Mouse (Mus musculus) limb, embryonic 14.5 days (tissue): ENCODE data around the gene Thrap3. TPM values are rescaled to one million over a fixed set of nuclear protein-coding genes. Genes with fewer than 3 reads are reported as not detected.
A peak's percentile ranks its signal among the peaks of the same experiment; 100 is the strongest.
"Not testable (repeated sequence)": the region's sequence is repeated elsewhere in the genome, so short reads cannot be mapped to it uniquely, and the experiment has no call there.

Source experiments
- ATAC-seq: fragments of 200-750 bp; cut with Nextera tagmentation; 2 replicates; pipeline ENCODE4 v1.8.0; 2017; ENCODE audit warnings: low read depth, moderate number of reproducible peaks, moderate TSS enrichment; ENCODE audit not compliant: low FRiP score
- DNase-seq: peaks from one replicate; pipeline ENCODE4 v3.0.0-alpha.2; 2015; ENCODE audit warnings: low spot score
- H3K27ac ChIP-seq: fragments of 300-500 bp; sonication (generic); replicated peaks from 2 replicates; pipeline ENCODE4 v1.5.1; 2014; ENCODE audit warnings: low read depth, mild to moderate bottlenecking, low read length, moderate library complexity, mixed read lengths
- H3K27me3 ChIP-seq: fragments of 300-500 bp; sonication (generic); 2 replicates; pipeline ENCODE4 v1.6.1; 2014; ENCODE audit warnings: low read length, mixed read lengths; ENCODE audit not compliant: control insufficient read depth, insufficient read depth
- H3K36me3 ChIP-seq: fragments of 300-500 bp; sonication (generic); 2 replicates; pipeline ENCODE4 v1.6.1; 2014; ENCODE audit warnings: mild to moderate bottlenecking, low read length, moderate library complexity, mixed read lengths; ENCODE audit not compliant: control insufficient read depth, insufficient read depth
- H3K4me1 ChIP-seq: fragments of 300-500 bp; sonication (generic); 2 replicates; pipeline ENCODE4 v1.6.1; 2014; ENCODE audit warnings: antibody characterized with exemption, low read length, mixed read lengths; ENCODE audit not compliant: control insufficient read depth, insufficient read depth
- H3K4me2 ChIP-seq: fragments of 300-500 bp; sonication (generic); replicated peaks from 2 replicates; pipeline ENCODE4 v1.6.1; 2014; ENCODE audit warnings: low read depth, mild to moderate bottlenecking, low read length, moderate library complexity; ENCODE audit not compliant: severe bottlenecking
- H3K4me3 ChIP-seq: fragments of 300-500 bp; sonication (generic); replicated peaks from 2 replicates; pipeline ENCODE4 v1.5.1; 2014; ENCODE audit warnings: low read length
- H3K9ac ChIP-seq: fragments of 300-500 bp; sonication (generic); 2 replicates; pipeline ENCODE4 v1.6.1; 2014; ENCODE audit warnings: mild to moderate bottlenecking, low read depth, low read length, moderate library complexity; ENCODE audit not compliant: severe bottlenecking
- H3K9me3 ChIP-seq: fragments of 300-500 bp; sonication (generic); 2 replicates; pipeline ENCODE4 v1.6.1; 2016; ENCODE audit warnings: low read length; ENCODE audit not compliant: control insufficient read depth
- POLR2A ChIP-seq: fragments of 200-500 bp; IDR thresholded peaks from 2 replicates; pipeline ENCODE4 v1.8.0; 2012; ENCODE audit warnings: inconsistent platforms, mild to moderate bottlenecking, moderate library complexity, borderline replicate concordance; ENCODE audit not compliant: insufficient read depth, insufficient read length; ENCODE audit errors: extremely low read depth
- WGBS: fragments of 180-500 bp; shearing (Covaris S2); extraction: QIAGEN DNeasy Blood & Tissue Kit; methylation state at CpG from one replicate; pipeline ENCODE4 v1.1.7; 2014; 5-methylcytosine and 5-hydroxymethylcytosine counted together
- polyA plus RNA-seq, 2 experiments: library from polyadenylated mRNA; depleted of rRNA in 1 of 2; stranded (reverse) in 1 of 2; unstranded in 1 of 2; fragments of >200 nt; fragmentation: Nextera tagmentation in 1 of 2; extraction: Ambion mirVana in 1 of 2; gene quantifications; 2 replicates each; pipeline versions ENCODE4 v1.2.1 to v1.2.3; 2012 to 2014

Thrap3 gene
- polyA plus RNA-seq, 2 experiments, result 191 to 204 TPM

DNA sequence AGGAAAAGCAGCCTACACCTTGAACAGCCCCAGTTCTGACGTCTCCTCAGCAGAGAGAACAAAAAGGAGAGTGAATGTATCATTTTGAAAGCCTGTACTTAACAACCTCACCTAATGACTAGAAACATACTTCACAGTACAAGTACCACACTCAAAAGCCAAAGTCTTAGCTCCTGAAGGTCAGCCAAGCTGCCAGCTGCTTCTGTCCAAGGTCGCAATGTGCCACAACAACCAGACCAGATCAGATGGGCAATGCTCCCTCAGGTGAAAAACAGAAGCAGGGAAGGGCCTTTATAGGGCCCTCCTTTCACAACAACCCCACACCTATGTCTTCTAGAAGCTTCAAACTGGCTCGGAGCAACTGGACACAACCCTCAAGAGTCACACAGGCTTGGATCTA is 36.5 kb downstream of the Thrap3 start:
- Histone ChIP-seq H3K27ac (no peak overlapping the region), H3K9ac (no peak overlapping the region), H3K4me1 (peaks cover 7% of the 10 kb centered on the region; the same call in 1 of the 2 replicates), H3K36me3 (peaks cover 56% of the 10 kb centered on the region), H3K9me3 (no peaks in the 10 kb centered on the region), H3K27me3 (no peaks in the 10 kb centered on the region), H3K4me3 (no peak overlapping the region), H3K4me2 (no peak overlapping the region)
- ATAC-seq, result no peak
- DNase-seq, result no peak
- no peak for TF ChIP-seq POLR2A
- 81% methylated on average over 3 of the region's 3 CpGs for WGBS

DNA sequence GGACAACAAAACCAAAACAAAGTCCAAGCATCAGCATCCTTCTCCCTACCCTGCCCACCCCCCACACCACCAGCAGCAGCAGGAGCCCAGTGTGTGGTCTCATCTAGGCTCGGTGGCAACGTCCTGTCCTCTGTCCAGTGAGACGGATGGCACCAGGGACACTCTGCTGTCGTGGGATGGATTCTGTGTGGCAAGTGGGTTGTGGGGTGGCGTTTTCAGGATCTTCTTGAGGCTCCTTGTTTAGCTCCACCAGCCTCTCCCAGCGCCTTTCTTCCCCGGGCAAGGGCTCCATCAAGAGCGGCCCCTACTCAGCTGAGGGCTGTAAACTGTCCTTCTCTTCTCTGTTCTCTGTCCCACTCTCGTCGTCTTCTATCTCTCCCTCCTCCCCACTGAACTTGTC is 37.5 kb downstream of the Thrap3 start:
- not testable (repeated sequence) for H3K27me3 ChIP-seq, H3K4me1 ChIP-seq, ATAC-seq, H3K27ac ChIP-seq, H3K9me3 ChIP-seq, H3K4me2 ChIP-seq, H3K4me3 ChIP-seq, DNase-seq, H3K9ac ChIP-seq
- WGBS, result 73% methylated on average over 8 of the region's 10 CpGs
- peaks cover 46% of the 10 kb centered on the region for H3K36me3 ChIP-seq

DNA sequence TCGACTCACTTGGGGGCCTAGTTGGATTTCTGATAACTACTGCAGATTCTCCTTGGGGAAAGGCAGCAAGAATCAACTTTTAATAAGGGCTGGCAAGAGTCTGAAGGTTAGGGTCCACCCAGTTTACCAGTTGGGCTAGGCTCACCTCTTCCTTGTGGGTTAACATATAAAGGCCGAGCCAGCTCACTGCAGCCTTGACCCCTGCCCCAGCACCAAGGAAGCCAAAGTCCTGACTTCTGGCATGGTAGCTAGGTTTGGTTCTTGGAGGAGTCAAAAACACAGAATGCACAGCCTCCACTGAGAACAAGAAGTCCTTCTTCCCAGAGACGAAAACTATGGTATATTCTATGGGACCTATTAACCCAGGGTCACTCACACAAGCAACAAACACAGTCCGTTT is 38.9 kb downstream of the Thrap3 start:
- no peaks in the 10 kb centered on the region for H3K27me3 ChIP-seq
- peaks cover 33% of the 10 kb centered on the region for H3K36me3 ChIP-seq
- TF ChIP-seq POLR2A, result no peak
- H3K4me1 ChIP-seq, result peaks cover 7% of the 10 kb centered on the region; the same call in 1 of the 2 replicates
- no peaks in the 10 kb centered on the region for H3K9me3 ChIP-seq
- no peak for DNase-seq
- H3K9ac ChIP-seq, result no peak overlapping the region
- ATAC-seq, result no peak
- 63% methylated on average over 4 of the region's 4 CpGs for WGBS
- peak overlapping the region; percentile 99 for H3K4me2 ChIP-seq
- H3K27ac ChIP-seq, result no peak overlapping the region
- H3K4me3 ChIP-seq, result 0 out of 2 replicates have a peak overlapping the region, but pooled peaks have one; percentile 63

DNA sequence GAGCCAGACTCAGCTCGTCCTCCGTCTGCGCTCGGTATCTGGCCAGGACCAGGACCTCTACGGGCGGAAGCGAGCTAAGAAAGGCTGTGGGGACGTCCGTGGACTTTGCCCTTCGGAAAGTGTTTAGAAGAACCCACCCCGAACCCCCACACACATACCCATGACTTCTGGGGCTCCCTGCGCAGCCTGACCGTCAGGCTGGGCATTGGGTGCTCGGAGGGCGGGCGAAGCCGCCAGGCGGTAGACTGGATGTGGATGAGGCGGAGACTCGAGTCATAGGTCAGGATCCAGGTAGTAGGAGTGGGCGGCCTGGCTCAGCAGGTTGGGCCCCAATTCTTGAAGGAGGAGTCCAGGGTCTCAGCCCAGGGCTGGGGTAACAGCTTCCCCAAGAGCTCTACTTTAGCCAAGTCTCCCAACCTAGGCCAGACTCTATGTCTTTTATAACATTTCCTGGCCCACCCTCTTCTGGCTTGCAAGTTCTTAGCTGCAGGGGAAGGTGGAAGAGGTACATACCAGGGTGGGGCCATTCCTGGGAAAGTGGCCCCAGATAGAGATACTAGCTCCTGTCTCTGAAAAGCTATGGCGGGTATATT is 39.4 kb downstream of the Thrap3 start, which contains the start of gene Sh3d21:
Sh3d21 (minus strand) TSS at position 425 of the 593 bp plus-strand sequence.
- 6% methylated on average over 22 of the region's 22 CpGs for WGBS
- Histone ChIP-seq H3K9me3 (no peaks in the 10 kb centered on the region), H3K36me3 (peaks cover 28% of the 10 kb centered on the region), H3K4me2 (peak within 1 kb of the TSS; percentile 99), H3K4me1 (peaks cover 7% of the 10 kb centered on the region; the same call in 1 of the 2 replicates), H3K4me3 (peak within 1 kb of the TSS; percentile 63), H3K9ac (peak within 1 kb of the TSS; percentile 86), H3K27ac (peak within 1 kb of the TSS; percentile 82), H3K27me3 (no peaks in the 10 kb centered on the region)
- ATAC-seq (no peak; the same call in 1 of the 2 replicates), DNase-seq (no peak)
- TF ChIP-seq POLR2A, result no peak

DNA sequence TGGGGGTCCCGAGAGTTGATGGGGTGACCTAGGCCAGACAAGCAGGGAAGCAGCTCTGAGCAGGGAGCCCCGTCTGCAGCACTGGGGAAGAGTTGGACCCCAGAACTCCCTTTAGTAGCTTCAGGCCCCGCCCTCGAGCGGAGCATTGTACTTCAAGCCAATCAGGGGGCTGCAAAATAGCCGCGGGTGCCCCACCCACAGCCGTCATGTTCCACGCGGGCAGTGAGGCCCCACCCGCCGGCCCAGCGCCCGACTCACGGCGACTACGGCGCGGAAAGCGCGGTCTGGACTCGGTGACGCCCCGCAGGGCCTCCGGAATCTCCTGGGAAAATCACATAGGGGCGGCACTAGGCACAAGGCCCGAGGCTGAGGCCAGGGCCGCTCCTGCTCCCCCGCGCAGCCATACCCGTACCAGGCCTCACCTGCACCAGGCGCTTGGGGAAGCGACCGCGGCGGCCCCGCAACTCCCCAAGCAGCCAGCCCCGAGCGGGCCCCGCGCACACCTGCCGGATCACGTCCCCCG is 40.0 kb downstream of the Thrap3 start:
- peak; percentile 93 for DNase-seq
- Histone ChIP-seq H3K4me1 (peaks cover 7% of the 10 kb centered on the region; the same call in 1 of the 2 replicates), H3K4me2 (peak overlapping the region; percentile 99), H3K36me3 (peaks cover 22% of the 10 kb centered on the region), H3K27ac (peak overlapping the region; percentile 82), H3K9me3 (no peaks in the 10 kb centered on the region), H3K4me3 (peak overlapping the region; percentile 63), H3K27me3 (no peaks in the 10 kb centered on the region), H3K9ac (peak overlapping the region; percentile 86)
- TF ChIP-seq POLR2A, result peak; percentile 64; the same call in 1 of the 2 replicates
- peak; percentile 96 for ATAC-seq
- 1% methylated on average over 32 of the region's 44 CpGs for WGBS
